Mouse (Mus musculus): ENCODE measurements at regions not wholly inside any gene's neighbourhood (a gene's known extent, or its start where the extent isn't known, plus 50 kb on each side); places are given as distances from the start of the nearest gene placed in this dataset.

DNA sequence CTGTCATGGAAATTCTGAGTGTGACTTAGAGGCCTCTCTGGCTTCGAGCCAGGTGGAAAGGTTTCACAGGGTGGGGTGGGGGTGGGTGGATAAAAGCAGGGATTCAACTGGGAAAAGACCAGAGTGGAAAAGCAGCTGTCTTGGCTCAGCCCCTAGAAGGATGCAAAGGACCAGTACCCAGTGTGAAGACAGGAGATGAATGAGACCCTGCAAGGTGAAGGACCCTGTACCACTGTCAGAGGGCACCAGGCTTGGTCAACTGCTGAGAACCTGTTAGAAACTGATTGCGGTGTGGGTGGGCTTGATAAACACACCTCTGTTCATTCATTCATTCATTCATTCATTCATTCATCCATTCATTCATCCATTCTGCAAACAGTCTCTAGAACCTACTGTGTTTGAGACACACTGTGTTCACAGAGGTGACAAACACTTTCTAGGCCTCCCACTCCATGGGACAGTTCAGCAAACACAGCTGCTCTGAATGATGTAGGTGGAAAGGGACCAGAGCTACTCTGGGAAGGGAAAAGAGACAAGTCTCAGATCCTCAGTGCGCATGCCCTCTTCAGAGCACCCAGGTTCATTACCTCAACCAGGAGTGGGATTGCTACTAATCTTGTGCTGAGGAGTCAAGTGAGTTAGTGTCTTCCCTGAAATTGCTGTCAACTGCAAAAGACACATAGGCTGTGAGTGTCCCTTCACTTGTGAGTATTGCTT is 100.4 kb upstream of the Sesn3 start:
- H3K36me3 ChIP-seq (replicated peaks; ENCODE audit: control insufficient read depth, insufficient read depth, low read length) = no peaks in the 10 kb centered on the region
- no peaks in the 10 kb centered on the region for H3K9me3 ChIP-seq (replicated peaks; ENCODE audit: control insufficient read depth, low read length)
- WGBS = 68% methylated on average over 3 of the region's 3 CpGs
- H3K9ac ChIP-seq (replicated peaks; ENCODE audit: low read depth, low read length) = no peak overlapping the region
- H3K27ac ChIP-seq (ENCODE audit: low read depth) = peak overlapping the region; percentile 16
- TF ChIP-seq CTCF (IDR thresholded peaks at IDR 0.05; ENCODE audit: low read depth) (no peak), EP300 (IDR thresholded peaks at IDR 0.05; ENCODE audit: low read depth) (no peak)
- no peak overlapping the region for H3K4me2 ChIP-seq (ENCODE audit: low read depth, low read length)
- no peak for DNase-seq (ENCODE audit: low spot score)
- no peak overlapping the region for H3K4me3 ChIP-seq (ENCODE audit: low read depth, low read length)
- H3K27me3 ChIP-seq (ENCODE audit: control insufficient read depth, insufficient read depth, low read length) = no peaks in the 10 kb centered on the region
- H3K4me1 ChIP-seq (ENCODE audit: control insufficient read depth, insufficient read depth) = peaks cover 23% of the 10 kb centered on the region
- peak; percentile 52 for ATAC-seq (ENCODE audit: insufficient read depth, low read depth)

DNA sequence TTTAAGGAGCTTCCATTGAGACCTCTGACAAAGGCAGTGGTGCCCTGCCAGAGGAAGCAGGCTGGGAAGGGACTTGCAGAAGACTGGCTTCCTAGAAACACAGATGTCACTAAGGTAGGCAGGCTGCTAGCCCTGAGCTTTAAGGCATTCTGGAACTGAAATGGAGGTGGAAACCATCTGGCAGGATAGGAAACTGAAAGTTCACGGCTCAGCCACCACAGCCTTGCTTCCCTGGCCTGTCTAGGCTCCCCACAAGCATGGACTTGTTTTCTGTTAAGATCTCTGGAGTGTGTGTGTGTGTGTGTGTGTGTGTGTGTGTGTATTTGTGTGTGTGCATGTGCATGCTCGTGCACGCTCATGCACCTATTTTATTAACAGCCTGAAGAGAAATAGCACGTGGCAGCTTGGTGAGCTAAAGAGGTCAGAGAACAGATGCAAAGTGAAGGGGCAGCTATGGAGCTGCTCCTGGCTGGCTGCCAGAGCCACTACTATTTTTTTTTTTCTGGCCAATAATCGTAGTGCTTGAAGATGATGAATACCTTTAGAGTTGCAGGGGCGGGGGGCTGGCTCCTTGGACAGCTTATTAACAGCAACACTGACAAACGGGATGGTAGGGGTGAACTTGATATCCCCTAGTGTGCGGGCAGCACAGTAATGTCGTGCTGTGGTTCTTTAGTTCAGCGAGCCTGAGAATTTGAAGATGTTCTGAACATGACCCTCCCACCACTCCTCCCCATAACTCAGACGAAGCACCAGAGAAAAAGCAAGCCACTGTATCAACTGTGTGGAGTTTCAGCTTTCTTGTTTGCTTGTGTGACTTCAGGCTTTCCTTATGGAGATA is 99.6 kb upstream of the Sesn3 start:
- TF ChIP-seq EP300 (IDR thresholded peaks at IDR 0.05; ENCODE audit: low read depth) (no peak), CTCF (IDR thresholded peaks at IDR 0.05; ENCODE audit: low read depth) (no peak)
- H3K4me3 ChIP-seq (ENCODE audit: low read depth, low read length) = no peak overlapping the region
- ATAC-seq (ENCODE audit: insufficient read depth, low read depth) = no peak
- no peaks in the 10 kb centered on the region for H3K36me3 ChIP-seq (replicated peaks; ENCODE audit: control insufficient read depth, insufficient read depth, low read length)
- no peak overlapping the region for H3K9ac ChIP-seq (replicated peaks; ENCODE audit: low read depth, low read length)
- WGBS = 18% methylated on average over 11 of the region's 11 CpGs
- no peaks in the 10 kb centered on the region for H3K27me3 ChIP-seq (ENCODE audit: control insufficient read depth, insufficient read depth, low read length)
- peaks cover 23% of the 10 kb centered on the region for H3K4me1 ChIP-seq (ENCODE audit: control insufficient read depth, insufficient read depth)
- no peak for DNase-seq (ENCODE audit: low spot score)
- H3K4me2 ChIP-seq (ENCODE audit: low read depth, low read length) = 0 out of 2 replicates have a peak overlapping the region, but pooled peaks have one; percentile 0
- peak overlapping the region; percentile 16; the same call in 1 of the 2 replicates for H3K27ac ChIP-seq (ENCODE audit: low read depth)
- no peaks in the 10 kb centered on the region for H3K9me3 ChIP-seq (replicated peaks; ENCODE audit: control insufficient read depth, low read length)

DNA sequence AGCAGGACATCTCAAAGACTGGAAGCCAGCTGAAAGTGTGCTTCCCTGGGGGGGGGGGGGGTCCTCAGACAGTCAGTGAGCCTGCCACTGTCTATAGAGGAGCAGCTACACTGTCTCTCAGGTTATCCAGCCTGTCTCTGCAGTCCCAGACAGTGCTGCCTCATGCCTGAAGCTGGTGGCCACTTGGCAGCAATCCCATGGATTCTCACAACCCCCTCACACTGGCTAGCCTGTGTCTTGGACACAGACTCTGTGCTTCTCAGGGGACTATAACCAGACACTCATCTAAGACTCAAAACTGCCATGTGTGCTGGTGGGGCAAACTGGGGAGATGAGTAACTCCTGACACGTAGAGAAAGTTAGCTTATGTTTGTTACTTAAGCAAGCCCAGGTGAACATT is 95.1 kb upstream of the Sesn3 start:
- Histone ChIP-seq H3K9me3 (replicated peaks; ENCODE audit: control insufficient read depth, low read length) (no peaks in the 10 kb centered on the region), H3K4me2 (ENCODE audit: low read depth, low read length) (no peak overlapping the region), H3K4me3 (ENCODE audit: low read depth, low read length) (no peak overlapping the region), H3K9ac (replicated peaks; ENCODE audit: low read depth, low read length) (no peak overlapping the region), H3K4me1 (ENCODE audit: control insufficient read depth, insufficient read depth) (peaks cover 14% of the 10 kb centered on the region), H3K36me3 (replicated peaks; ENCODE audit: control insufficient read depth, insufficient read depth, low read length) (no peaks in the 10 kb centered on the region), H3K27ac (ENCODE audit: low read depth) (no peak overlapping the region), H3K27me3 (ENCODE audit: control insufficient read depth, insufficient read depth, low read length) (no peaks in the 10 kb centered on the region)
- ATAC-seq (ENCODE audit: insufficient read depth, low read depth) (no peak), DNase-seq (ENCODE audit: low spot score) (no peak)
- WGBS = 81% methylated on average over 1 of the region's 1 CpGs
- TF ChIP-seq EP300 (IDR thresholded peaks at IDR 0.05; ENCODE audit: low read depth) (no peak), CTCF (IDR thresholded peaks at IDR 0.05; ENCODE audit: low read depth) (no peak)

DNA sequence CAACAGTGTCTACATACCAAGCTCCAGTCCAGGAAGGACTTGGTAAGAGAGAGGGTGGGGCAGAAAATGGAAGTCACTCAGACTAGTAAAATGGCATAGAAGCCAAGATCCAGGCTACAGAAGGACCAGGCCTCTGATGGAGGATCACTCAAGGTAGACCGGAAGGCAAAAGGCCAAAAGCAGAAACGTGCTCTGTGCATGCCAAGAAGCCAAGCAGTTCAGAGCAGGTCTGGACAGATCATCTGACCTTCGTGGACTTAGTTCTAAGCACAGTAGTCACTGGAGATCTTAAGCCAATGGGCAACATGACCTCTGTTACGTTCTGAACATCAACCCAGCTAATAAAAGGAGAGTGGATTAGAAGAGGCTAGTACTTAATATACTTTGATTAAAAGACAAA is 90.6 kb upstream of the Sesn3 start:
- no peaks in the 10 kb centered on the region for H3K36me3 ChIP-seq (replicated peaks; ENCODE audit: control insufficient read depth, insufficient read depth, low read length)
- 90% methylated on average over 4 of the region's 4 CpGs for WGBS
- H3K27me3 ChIP-seq (ENCODE audit: control insufficient read depth, insufficient read depth, low read length) = no peaks in the 10 kb centered on the region
- ATAC-seq (ENCODE audit: insufficient read depth, low read depth) (no peak), DNase-seq (ENCODE audit: low spot score) (no peak)
- H3K9me3 ChIP-seq (replicated peaks; ENCODE audit: control insufficient read depth, low read length) = no peaks in the 10 kb centered on the region
- no peak overlapping the region for H3K9ac ChIP-seq (replicated peaks; ENCODE audit: low read depth, low read length)
- H3K4me3 ChIP-seq (ENCODE audit: low read depth, low read length) = no peak overlapping the region
- H3K4me1 ChIP-seq (ENCODE audit: control insufficient read depth, insufficient read depth) = no peaks in the 10 kb centered on the region
- no peak overlapping the region for H3K27ac ChIP-seq (ENCODE audit: low read depth)
- no peak for TF ChIP-seq EP300 (IDR thresholded peaks at IDR 0.05; ENCODE audit: low read depth)
- no peak for TF ChIP-seq CTCF (IDR thresholded peaks at IDR 0.05; ENCODE audit: low read depth)
- no peak overlapping the region for H3K4me2 ChIP-seq (ENCODE audit: low read depth, low read length)

DNA sequence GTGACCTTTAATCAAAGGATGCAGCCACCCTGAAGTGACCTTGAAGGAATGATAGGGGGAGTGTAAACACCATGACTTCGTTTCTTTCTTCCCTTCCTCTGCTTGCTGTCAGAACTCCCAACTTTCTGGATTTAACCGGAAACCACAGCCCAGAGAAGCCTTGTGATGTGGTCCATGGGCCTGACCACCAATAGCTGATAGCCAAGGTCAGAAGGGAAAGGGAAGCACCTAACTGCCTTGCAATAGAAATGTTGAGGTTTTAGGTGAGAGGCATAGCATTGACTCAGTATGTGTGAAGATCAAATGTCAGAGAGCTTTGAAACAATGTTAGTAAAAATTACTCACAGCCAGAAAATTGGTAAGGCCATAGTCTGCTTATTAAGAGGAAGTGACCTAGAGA is 89.2 kb upstream of the Sesn3 start:
- TF ChIP-seq EP300 (IDR thresholded peaks at IDR 0.05; ENCODE audit: low read depth) = no peak
- Histone ChIP-seq H3K27ac (ENCODE audit: low read depth) (no peak overlapping the region), H3K36me3 (replicated peaks; ENCODE audit: control insufficient read depth, insufficient read depth, low read length) (no peaks in the 10 kb centered on the region), H3K4me2 (ENCODE audit: low read depth, low read length) (no peak overlapping the region), H3K4me3 (ENCODE audit: low read depth, low read length) (no peak overlapping the region), H3K4me1 (ENCODE audit: control insufficient read depth, insufficient read depth) (no peaks in the 10 kb centered on the region), H3K27me3 (ENCODE audit: control insufficient read depth, insufficient read depth, low read length) (no peaks in the 10 kb centered on the region), H3K9ac (replicated peaks; ENCODE audit: low read depth, low read length) (no peak overlapping the region), H3K9me3 (replicated peaks; ENCODE audit: control insufficient read depth, low read length) (no peaks in the 10 kb centered on the region)
- ATAC-seq (ENCODE audit: insufficient read depth, low read depth) = no peak
- 57% methylated on average over 2 of the region's 2 CpGs for WGBS
- DNase-seq (ENCODE audit: low spot score) = no peak
